Mouse (Mus musculus) urinary bladder, postnatal 25 days (tissue): ENCODE data around the gene Wfikkn2.
"Not testable (repeated sequence)": the region's sequence is repeated elsewhere in the genome, so short reads cannot be mapped to it uniquely, and the experiment has no call there.

Experiments
- DNase-seq: peaks from one replicate; pipeline ENCODE4 v3.0.0; 2022; ENCODE audit warnings: low spot score

Gene Wfikkn2

GRCm38 (mm10) chr11:94245955-94246788 lies at the start of gene Wfikkn2:
Gene Wfikkn2 (minus strand): TSS chr11:94246005.
- DNase-seq = no peak

DNA sequence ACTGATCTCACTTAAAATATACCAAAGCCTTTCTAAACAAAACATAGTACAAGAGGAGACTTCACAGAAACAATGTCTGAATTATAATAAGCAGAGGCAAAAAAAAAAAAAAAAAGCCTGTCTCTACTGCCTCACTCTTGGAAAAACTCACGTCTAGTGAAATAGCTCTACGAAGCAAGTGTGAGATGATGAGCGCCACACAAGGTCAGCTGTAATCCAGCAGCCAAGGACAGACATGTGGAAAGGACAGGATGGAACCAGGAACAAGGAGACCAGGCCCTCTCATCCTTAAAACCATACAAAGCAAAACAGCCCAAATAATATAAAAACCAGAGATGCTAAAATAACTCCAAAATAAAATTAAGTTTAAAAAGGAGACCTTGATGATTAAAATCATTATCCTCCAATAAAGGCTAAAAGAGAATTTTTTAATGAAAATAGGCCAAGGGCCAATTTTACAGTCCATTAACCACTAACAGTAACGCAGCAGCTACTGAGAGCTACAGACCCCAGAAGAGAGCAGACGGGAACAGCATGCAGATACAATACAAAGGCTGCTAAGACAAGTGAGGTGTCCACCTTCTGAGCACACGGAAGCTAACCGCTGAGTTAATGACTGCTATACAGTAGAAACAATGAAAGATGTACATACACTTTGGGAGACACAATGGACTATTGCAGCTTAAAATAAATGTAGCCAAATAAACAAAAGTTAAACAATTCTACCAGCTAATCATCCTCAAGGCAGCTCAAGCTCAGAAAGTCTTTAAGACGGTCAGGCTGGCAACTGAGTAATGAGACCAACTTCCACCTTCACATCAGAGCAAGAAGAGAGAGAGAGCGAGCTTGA lies 49.4 kb upstream of the Wfikkn2 start:
- no peak for DNase-seq

DNA sequence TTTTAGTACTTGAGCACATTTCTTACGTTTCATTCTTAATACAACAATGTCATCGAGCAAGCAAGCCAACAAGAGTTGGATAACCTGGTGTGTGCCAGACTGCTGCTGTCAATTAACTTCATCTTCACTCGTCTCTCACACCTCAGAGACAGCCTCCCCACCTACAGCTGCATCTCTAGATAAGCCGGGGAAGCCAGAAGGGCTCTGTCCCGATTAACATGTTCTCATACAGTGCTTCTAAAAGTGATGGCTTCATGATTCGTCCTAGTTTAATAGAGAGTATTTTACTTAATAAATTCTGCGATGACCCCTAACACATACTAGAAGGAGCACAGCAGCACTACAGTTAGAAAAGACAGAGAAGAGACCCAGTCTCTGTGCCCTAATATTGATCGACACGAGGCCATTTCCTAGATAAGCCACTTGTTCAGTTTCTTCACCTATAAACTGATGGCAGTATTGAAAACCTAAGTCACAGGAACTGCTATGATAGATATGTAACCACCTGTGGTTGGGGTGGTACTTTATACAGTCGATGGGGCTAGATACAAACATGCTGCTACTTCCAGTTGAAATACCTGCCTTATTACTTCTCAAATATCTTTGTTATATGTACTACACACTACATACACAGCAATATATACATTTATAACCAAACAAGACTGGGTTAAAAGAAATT lies 44.4 kb upstream of the Wfikkn2 start:
- no peak for DNase-seq

- DNase-seq = no peak
These were observed 41.3 kb upstream of the Wfikkn2 start for GRCm38 (mm10) chr11:94287105-94287504.

- DNase-seq = no peak
These were observed 40.2 kb upstream of the Wfikkn2 start for GRCm38 (mm10) chr11:94285886-94286574.

GRCm38 (mm10) chr11:94283536-94284099 lies 37.8 kb upstream of the Wfikkn2 start:
- DNase-seq = no peak

DNA sequence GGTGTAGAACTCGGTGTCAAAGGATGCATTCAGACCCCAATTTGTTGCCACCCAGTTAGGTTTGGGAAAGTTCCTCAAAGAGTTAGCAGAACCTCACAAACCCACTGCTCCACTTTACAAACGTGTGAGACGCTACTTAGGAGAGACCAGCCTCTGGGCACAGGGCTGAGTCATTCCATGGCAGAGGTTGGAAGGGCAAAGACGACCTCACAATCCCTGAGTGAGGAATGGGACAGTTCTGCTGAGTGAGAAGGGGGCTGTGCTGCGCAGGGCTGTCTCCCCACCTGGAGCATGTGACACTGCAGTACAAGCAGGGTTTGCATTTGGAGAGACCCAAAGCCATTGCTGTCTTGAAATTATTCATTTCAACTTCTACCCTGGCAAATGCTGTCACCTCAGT lies 36.5 kb upstream of the Wfikkn2 start:
- no peak for DNase-seq

DNA sequence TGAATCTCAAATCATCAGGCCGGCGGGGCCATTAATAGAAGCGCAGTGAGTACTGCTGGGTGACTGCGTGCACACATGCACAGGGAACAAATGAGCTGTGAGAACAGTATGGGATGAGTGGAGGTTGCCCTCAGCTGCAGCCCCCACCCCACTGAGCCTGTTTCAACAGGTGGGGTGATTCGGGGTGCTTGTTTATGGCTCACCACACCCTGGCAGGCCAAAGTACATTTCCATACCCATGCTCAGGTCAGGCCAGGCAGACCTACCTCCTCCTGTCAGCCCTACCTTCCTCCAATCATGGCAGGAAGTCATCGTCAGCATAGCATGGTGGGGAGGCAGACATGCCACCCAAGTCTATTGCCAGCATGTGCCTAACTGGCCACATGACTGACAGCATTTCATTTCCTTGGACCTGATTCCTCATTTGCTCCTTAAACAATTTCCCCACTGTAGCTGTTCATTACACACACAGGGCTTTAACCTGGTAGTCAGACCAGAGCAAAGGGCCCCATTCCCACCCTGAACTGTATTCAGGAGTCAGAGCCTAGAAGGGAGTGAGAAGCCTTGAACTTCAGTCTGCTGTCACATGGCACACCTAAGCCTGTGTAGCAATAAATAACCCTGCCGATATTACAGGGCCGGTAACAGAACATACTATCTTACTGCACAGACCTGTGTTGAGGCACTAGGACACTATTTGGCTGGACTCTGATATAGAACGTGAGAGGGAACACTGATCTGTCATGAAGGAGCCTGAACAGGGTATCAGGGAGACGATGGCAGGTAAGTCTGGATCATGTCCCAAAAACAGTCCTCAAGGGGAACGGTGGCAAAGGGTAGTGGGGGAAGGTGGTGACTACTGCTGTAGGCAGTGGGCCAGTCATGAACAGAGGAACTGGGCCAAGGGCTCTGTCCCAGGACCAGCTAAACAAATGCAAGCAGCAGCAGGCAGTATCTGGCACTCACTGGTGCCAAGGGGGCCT lies 35.7 kb upstream of the Wfikkn2 start, which contains the start of gene Gm21885:
TSS of gene Gm21885 (plus strand) at position 675 of the 983 bp plus-strand sequence.
- DNase-seq = no peak

DNA sequence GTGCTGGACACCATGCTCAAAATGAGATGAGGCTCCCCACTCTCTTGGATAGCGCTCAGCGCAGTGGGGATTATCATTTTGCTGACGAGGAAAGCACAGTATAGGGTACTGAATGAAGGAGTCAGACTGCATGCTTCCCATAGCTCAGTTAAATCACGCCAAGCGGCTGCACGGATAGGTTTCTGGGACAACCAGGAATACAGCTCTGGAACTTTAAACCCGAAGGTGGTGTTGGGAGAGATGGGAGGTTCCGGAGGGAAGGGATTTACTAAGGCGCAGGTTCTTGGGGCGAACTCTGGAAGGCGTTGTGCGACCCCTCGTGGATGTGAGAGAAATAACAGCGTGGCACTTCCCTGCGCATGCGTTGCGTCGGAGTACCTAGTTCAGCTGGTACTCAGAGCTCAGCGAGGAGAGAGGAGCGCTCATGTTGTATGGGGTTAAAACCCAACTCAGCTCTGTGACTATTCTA lies 31.1 kb upstream of the Wfikkn2 start:
- DNase-seq = peak; percentile 87

- DNase-seq = no peak
These were observed 29.9 kb upstream of the Wfikkn2 start for GRCm38 (mm10) chr11:94275686-94276085.

DNA sequence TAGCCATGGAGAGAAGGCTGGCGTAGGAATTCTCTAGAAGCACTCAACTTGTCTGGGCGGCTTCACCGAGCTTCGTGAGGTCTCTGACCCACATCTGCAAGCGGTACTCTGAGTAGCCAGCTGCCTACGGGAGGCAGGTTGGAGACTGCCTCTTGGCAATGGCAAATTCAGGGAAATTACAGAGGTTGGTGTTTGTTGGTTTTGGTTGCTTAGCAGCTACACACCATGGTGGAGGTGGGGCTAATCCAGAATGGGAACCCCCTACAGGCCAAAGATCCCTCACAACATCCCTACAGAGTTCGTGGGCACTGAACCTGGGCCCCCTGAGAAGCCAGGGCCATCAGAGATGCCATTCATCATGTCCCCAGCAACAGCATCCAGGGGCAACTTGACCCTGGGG lies 29.4 kb upstream of the Wfikkn2 start:
- no peak for DNase-seq

- peak; percentile 50 for DNase-seq
These were observed 28.5 kb upstream of the Wfikkn2 start for GRCm38 (mm10) chr11:94274206-94274867.

DNA sequence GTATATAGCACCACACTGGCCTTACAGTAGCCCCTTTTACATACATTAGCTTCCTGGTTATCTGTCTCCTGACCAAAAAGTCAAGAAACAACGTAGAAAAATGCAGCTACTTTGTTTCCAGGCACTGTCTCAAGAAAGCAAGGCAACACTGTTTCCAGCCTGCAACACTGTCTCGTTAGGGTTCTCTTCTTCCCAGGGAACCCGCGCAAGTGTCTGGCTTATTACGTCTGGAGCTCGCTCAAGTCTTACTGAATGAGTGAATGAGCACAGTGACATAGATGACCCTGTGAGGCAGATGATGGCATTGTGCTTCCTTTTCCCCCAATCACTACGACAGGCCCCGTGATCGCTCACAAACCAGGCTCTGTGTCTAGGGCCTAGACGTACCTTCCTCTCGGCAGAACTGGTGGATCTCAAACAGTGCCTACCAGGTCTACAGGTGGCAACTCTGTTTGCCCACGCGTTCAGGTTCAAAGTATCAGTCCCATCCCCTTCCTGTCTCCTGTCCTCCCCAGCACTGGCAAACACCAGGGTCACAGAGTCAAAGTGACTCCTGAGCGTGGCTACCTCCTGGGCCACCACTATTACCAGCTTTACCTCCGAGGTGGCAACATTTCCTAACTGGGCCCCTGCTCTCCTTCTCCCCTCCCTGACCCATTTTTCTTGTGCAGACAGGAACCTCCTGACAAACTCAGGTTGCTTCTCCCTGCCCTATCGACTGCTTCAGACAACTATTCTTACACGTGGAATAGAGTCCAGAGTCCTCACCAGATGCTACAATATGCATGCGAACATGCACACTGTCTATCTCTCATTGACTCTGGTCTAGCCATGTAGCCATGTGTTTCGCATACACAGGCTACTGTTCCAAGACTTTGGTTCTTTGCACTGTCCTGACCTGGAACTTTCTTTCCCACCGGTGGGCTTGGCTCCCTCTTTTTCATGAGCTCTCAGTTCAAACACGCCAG lies 27.4 kb upstream of the Wfikkn2 start:
- DNase-seq = no peak

DNA sequence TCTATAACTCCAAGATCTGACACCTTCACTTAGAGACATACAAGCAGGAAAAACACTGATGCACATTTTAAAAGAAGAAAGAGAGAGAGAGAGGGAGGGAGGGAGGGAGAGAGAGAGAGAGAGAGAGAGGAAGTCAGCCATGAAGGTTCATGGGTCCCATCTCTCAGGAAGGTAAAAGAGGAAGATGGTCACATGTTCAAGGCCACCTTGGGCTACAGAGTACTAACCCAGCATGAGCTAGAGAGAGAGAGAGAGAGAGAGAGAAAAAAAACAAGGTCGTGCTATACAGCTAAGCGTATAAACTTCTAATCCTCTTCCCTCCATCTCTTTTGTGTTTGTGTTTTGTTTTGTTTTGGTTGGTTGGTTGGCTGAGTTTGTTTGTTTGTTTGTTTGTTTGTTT lies 25.2 kb upstream of the Wfikkn2 start:
- DNase-seq = no peak

- DNase-seq = no peak
These were observed 24.1 kb upstream of the Wfikkn2 start for GRCm38 (mm10) chr11:94269906-94270305.

GRCm38 (mm10) chr11:94268761-94269160 lies 23.0 kb upstream of the Wfikkn2 start:
- no peak for DNase-seq

DNA sequence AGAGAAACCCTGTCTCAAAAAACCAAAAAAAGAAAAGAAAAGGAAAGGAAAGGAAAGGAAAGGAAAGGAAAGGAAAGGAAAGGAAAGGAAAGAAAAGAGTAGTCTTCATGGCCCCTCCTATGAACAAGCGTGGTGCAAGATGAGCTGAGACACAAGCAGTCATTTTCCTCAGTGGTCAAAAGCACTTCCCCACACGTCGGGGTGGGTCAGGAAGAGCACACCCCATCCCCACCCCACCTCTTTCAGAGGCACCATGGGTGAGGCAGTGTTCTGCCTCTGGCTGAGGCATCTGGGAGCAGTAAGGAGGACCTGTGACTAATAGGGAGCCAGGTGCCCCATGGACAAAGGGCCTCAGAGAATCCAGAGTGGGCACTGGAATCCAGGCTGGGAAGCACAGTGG lies 20.4 kb upstream of the Wfikkn2 start:
- DNase-seq = not testable (repeated sequence)

- DNase-seq = peak; percentile 54
These were observed 19.5 kb upstream of the Wfikkn2 start for GRCm38 (mm10) chr11:94265134-94265785.
